Mouse (Mus musculus): ENCODE measurements around the gene Rtn3. TPM values are rescaled to one million over a fixed set of nuclear protein-coding genes. Genes with fewer than 3 reads are reported as not detected.
"Not testable (repeated sequence)": the region's sequence is repeated elsewhere in the genome, so short reads cannot be mapped to it uniquely, and the experiment has no call there.

Gene Rtn3
- polyA plus RNA-seq, 1 experiment from 2014 or later: 132 TPM

DNA sequence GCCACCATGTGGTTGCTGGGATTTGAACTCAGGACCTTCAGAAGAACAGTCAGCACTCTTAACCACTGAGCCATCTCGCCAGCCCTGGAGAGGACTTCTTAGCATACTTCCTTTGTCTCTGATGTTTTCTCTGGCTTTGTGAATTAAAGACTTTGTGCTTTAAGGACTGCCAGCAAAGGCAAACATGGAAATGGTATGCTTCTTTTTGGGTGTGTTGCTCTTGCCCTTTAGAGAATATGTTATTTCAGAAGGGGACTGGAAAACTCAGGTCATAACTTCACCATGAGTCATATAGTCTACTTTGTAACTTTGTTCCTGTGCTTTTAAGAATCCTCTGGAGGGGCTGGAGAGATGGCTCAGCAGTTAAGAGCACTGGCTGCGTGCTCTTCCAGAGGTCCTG, 15.7 kb upstream of the Rtn3 start:
- no peaks in the 10 kb centered on the region for H3K27me3 ChIP-seq (ENCODE audit: insufficient read depth, poor library complexity, severe bottlenecking)
- no peak overlapping the region for H3K27ac ChIP-seq
- DNase-seq (ENCODE audit: low spot score): no peak
- 78% methylated on average over 2 of the region's 2 CpGs for WGBS
- H3K4me3 ChIP-seq: no peak overlapping the region
- H3K9me3 ChIP-seq: no peaks in the 10 kb centered on the region
- H3K4me1 ChIP-seq: peaks cover 7% of the 10 kb centered on the region; the same call in 1 of the 2 replicates
- no peaks in the 10 kb centered on the region for H3K36me3 ChIP-seq

DNA sequence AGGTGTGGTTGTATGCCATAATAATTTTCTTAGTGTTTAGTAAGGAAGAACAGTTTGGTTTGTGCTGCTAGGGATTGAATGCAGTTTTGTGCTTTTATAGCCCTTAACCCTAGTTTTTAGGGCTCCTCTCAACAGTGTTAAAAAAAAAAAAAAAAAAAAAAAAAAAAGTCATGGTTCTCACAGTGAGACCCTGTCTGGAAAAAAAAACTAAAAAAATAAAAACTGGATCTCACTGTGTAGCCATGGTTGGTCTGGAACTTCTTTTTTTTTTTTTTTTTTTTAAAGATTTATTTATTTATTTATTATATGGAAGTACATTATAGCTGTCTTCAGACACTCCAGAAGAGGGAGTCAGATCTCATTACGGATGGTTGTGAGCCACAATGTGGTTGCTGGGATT, 13.0 kb upstream of the Rtn3 start:
- H3K27ac ChIP-seq; H3K4me3 ChIP-seq; H3K4me1 ChIP-seq; H3K36me3 ChIP-seq; DNase-seq (ENCODE audit: low spot score); H3K9me3 ChIP-seq; H3K27me3 ChIP-seq (ENCODE audit: insufficient read depth, poor library complexity, severe bottlenecking): not testable (repeated sequence)
- 80% methylated on average over 1 of the region's 1 CpGs for WGBS

GRCm38 (mm10) chr19:7495221-7496038, 12.3 kb upstream of the Rtn3 start:
- no peaks in the 10 kb centered on the region for H3K27me3 ChIP-seq (ENCODE audit: insufficient read depth, poor library complexity, severe bottlenecking)
- peak overlapping the region; percentile 78 for H3K4me3 ChIP-seq
- 0 out of 2 replicates have a peak, but pooled peaks cover 3% of the 10 kb centered on the region for H3K4me1 ChIP-seq
- H3K9me3 ChIP-seq: no peaks in the 10 kb centered on the region
- WGBS: 46% methylated on average over 14 of the region's 14 CpGs
- peak overlapping the region; percentile 96; the same call in 1 of the 2 replicates for H3K27ac ChIP-seq
- DNase-seq (ENCODE audit: low spot score): no peak
- no peaks in the 10 kb centered on the region for H3K36me3 ChIP-seq

- Histone ChIP-seq H3K4me3 (peak overlapping the region; percentile 78), H3K27ac (peak overlapping the region; percentile 96), H3K36me3 (no peaks in the 10 kb centered on the region), H3K27me3 (ENCODE audit: insufficient read depth, poor library complexity, severe bottlenecking) (no peaks in the 10 kb centered on the region), H3K4me1 (0 out of 2 replicates have a peak, but pooled peaks cover 3% of the 10 kb centered on the region), H3K9me3 (no peaks in the 10 kb centered on the region)
- under 1% methylated on average over 84 of the region's 84 CpGs for WGBS
- DNase-seq (ENCODE audit: low spot score): peak; percentile 98
Measured at GRCm38 (mm10) chr19:7494187-7495015, 11.3 kb upstream of the Rtn3 start.

DNA sequence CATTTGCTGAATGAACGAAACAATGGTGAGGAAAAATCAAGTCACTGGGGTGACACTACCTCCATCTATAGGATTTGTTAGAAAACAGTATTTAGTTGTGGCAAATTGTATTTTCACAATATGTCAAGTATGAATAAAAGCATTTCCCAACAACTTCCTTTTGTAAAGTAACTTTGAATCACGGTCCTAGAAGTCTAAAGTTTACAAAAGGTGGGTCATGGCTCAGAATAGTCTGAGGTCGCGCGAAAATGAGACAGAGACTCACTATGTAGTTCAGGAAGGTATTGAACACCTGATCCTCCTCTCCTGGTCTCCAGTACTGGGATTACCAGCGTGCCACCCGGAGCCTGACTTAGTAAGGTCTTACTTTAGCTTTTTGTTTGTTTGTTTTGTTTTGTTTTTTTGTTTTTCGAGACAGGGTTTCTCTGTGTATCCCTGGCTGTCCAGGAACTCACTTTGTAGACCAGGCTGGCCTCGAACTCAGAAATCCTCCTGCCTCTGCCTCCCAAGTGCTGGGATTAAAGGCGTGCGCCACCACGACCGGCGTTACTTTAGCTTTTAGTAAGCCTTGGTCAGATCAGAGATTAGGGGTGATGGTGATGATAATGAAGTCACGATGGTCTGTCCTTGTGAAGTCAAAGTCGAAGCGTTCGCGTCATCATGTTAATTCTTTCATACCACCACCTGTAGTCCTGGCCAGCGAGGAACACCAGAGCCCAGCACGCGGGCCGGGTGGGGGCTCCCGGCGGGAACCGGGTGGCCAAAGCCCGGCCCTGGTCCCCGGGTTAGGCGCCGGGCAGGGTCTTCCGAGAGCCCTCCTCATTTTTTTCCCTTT, 10.5 kb upstream of the Rtn3 start, which contains the start of gene Atl3:
Gene Atl3 (plus strand): TSS at position 689 of the 835 bp plus-strand sequence.
- no peaks in the 10 kb centered on the region for H3K36me3 ChIP-seq
- peak within 1 kb of the TSS; percentile 78 for H3K4me3 ChIP-seq
- H3K9me3 ChIP-seq: no peaks in the 10 kb centered on the region
- WGBS: 27% methylated on average over 31 of the region's 31 CpGs
- no peak for DNase-seq (ENCODE audit: low spot score)
- H3K27me3 ChIP-seq (ENCODE audit: insufficient read depth, poor library complexity, severe bottlenecking): no peaks in the 10 kb centered on the region
- peak within 1 kb of the TSS; percentile 96 for H3K27ac ChIP-seq
- 0 out of 2 replicates have a peak, but pooled peaks cover 3% of the 10 kb centered on the region for H3K4me1 ChIP-seq

- H3K4me3 ChIP-seq: no peak overlapping the region
- no peaks in the 10 kb centered on the region for H3K27me3 ChIP-seq (ENCODE audit: insufficient read depth, poor library complexity, severe bottlenecking)
- H3K9me3 ChIP-seq: no peaks in the 10 kb centered on the region
- 0 out of 2 replicates have a peak, but pooled peaks cover 3% of the 10 kb centered on the region for H3K4me1 ChIP-seq
- 93% methylated on average over 2 of the region's 2 CpGs for WGBS
- DNase-seq (ENCODE audit: low spot score): no peak
- H3K27ac ChIP-seq: no peak overlapping the region
- no peaks in the 10 kb centered on the region for H3K36me3 ChIP-seq
Measured at GRCm38 (mm10) chr19:7492682-7493081, 9.6 kb upstream of the Rtn3 start.

- Histone ChIP-seq H3K27me3 (ENCODE audit: insufficient read depth, poor library complexity, severe bottlenecking) (no peaks in the 10 kb centered on the region), H3K9me3 (no peaks in the 10 kb centered on the region), H3K4me1 (0 out of 2 replicates have a peak, but pooled peaks cover 3% of the 10 kb centered on the region), H3K4me3 (no peak overlapping the region), H3K36me3 (no peaks in the 10 kb centered on the region), H3K27ac (no peak overlapping the region)
- 86% methylated on average over 6 of the region's 6 CpGs for WGBS
- DNase-seq (ENCODE audit: low spot score): no peak
Measured at GRCm38 (mm10) chr19:7491960-7492359, 8.9 kb upstream of the Rtn3 start.

GRCm38 (mm10) chr19:7487680-7488079, 4.6 kb upstream of the Rtn3 start:
- Histone ChIP-seq H3K4me3 (no peak overlapping the region), H3K4me1 (peaks cover 4% of the 10 kb centered on the region; the same call in 1 of the 2 replicates), H3K27me3 (ENCODE audit: insufficient read depth, poor library complexity, severe bottlenecking) (no peaks in the 10 kb centered on the region), H3K9me3 (no peaks in the 10 kb centered on the region), H3K36me3 (no peaks in the 10 kb centered on the region), H3K27ac (no peak overlapping the region)
- no peak for DNase-seq (ENCODE audit: low spot score)
- whole genome bisulfite sequencing: 73% methylated on average over 8 of the region's 8 CpGs

DNA sequence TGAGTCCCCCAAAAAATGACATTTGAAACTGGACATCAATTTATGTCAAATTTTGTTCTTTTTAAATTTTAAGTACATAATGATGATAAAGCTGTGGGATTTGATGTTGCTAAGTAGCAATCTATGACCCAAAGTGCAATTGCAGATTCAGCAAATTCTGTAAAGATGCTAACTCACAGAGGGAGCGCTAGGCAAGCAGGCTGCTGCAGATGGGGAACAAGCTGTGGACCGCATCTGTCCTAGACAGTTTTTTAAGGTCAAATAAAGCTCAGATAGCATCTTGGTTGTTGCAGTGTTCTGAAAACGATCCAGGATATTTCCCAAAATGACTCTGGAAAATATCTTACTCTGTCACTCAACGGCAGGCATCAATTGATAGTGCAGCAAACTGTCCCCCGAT, 995 bp upstream of the Rtn3 start:
- H3K9me3 ChIP-seq: no peaks in the 10 kb centered on the region
- H3K4me1 ChIP-seq: peaks cover 11% of the 10 kb centered on the region; the same call in 1 of the 2 replicates
- peak overlapping the region; percentile 85; the same call in 1 of the 2 replicates for H3K4me3 ChIP-seq
- no peaks in the 10 kb centered on the region for H3K36me3 ChIP-seq
- DNase-seq (ENCODE audit: low spot score): no peak
- no peaks in the 10 kb centered on the region for H3K27me3 ChIP-seq (ENCODE audit: insufficient read depth, poor library complexity, severe bottlenecking)
- WGBS: 41% methylated on average over 5 of the region's 5 CpGs
- H3K27ac ChIP-seq: peak overlapping the region; percentile 97; the same call in 1 of the 2 replicates

GRCm38 (mm10) chr19:7483512-7483882, 416 bp upstream of the Rtn3 start:
- H3K4me3 ChIP-seq: peak overlapping the region; percentile 85
- DNase-seq (ENCODE audit: low spot score): no peak
- WGBS: 3% methylated on average over 6 of the region's 6 CpGs
- H3K27ac ChIP-seq: peak overlapping the region; percentile 97
- no peaks in the 10 kb centered on the region for H3K36me3 ChIP-seq
- H3K27me3 ChIP-seq (ENCODE audit: insufficient read depth, poor library complexity, severe bottlenecking): no peaks in the 10 kb centered on the region
- H3K4me1 ChIP-seq: peaks cover 11% of the 10 kb centered on the region; the same call in 1 of the 2 replicates
- H3K9me3 ChIP-seq: no peaks in the 10 kb centered on the region

- H3K9me3 ChIP-seq: no peaks in the 10 kb centered on the region
- WGBS: under 1% methylated on average over 7 of the region's 7 CpGs
- H3K36me3 ChIP-seq: no peaks in the 10 kb centered on the region
- H3K4me3 ChIP-seq: peak overlapping the region; percentile 85
- no peaks in the 10 kb centered on the region for H3K27me3 ChIP-seq (ENCODE audit: insufficient read depth, poor library complexity, severe bottlenecking)
- H3K4me1 ChIP-seq: peaks cover 11% of the 10 kb centered on the region; the same call in 1 of the 2 replicates
- peak overlapping the region; percentile 97 for H3K27ac ChIP-seq
- DNase-seq (ENCODE audit: low spot score): no peak
Measured at GRCm38 (mm10) chr19:7482266-7482598, 849 bp downstream of the Rtn3 start.

DNA sequence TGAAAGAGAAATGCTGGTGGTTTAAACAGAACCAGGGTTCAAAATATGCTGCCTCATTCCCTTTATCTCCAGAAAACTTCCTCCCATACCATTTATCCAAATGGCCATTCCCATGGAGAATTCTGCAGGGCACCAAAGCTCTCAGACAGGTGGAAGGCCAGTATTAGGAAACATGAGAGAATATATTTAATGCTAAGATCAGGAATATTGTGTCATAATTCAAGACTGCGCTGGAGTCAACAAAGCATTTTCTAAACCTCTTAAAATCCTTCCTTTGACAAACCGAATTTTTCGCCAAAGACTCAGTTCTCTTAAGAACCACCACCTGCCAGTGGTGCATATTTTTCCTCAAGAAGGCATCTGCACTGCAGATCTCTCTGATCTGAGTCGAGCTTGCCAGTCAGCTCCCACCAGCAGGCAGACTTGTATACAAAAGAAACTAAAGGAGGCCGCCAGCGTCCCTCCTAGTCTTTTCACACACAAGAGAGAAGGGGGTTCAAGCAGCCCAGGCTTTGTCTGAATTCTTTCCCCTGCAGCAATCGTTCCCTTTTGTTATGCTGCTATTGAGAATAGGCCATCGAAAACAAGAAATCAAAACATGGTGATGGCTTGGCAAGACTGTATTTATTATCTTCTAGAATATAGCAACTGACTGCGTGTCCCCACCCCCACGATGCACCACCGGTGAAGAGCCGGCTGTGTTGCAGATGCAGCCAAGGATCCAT, 1.4 kb downstream of the Rtn3 start:
- H3K4me1 ChIP-seq: peaks cover 11% of the 10 kb centered on the region; the same call in 1 of the 2 replicates
- no peak for DNase-seq (ENCODE audit: low spot score)
- no peaks in the 10 kb centered on the region for H3K9me3 ChIP-seq
- H3K27ac ChIP-seq: peak overlapping the region; percentile 97
- WGBS: 10% methylated on average over 12 of the region's 12 CpGs
- H3K36me3 ChIP-seq: 0 out of 2 replicates have a peak, but pooled peaks cover 4% of the 10 kb centered on the region
- no peaks in the 10 kb centered on the region for H3K27me3 ChIP-seq (ENCODE audit: insufficient read depth, poor library complexity, severe bottlenecking)
- peak overlapping the region; percentile 85 for H3K4me3 ChIP-seq

Data from heart, embryonic 10.5 days (tissue).